Mouse (Mus musculus) megakaryocyte, embryonic 14.5 days (primary cell): Measurements from ENCODE around the gene Sox13. TPM values are rescaled to one million over a fixed set of nuclear protein-coding genes. Genes with fewer than 3 reads are reported as not detected.

ENCODE experiments used
- H3K27me3 ChIP-seq: replicated peaks from 2 replicates; pipeline ENCODE3; 2012; ENCODE audit warnings: inconsistent platforms
- H3K36me3 ChIP-seq: replicated peaks from 2 replicates; pipeline ENCODE3; 2012; ENCODE audit warnings: low read length, inconsistent platforms, mixed read lengths
- H3K4me1 ChIP-seq: 2 replicates; pipeline ENCODE4 v1.6.1; 2012; ENCODE audit warnings: inconsistent platforms
- H3K4me3 ChIP-seq: replicated peaks from 2 replicates; pipeline ENCODE3; 2012; ENCODE audit warnings: moderate library complexity, mild to moderate bottlenecking, inconsistent platforms
- H3K9me3 ChIP-seq: 2 replicates; pipeline ENCODE4 v1.6.1; 2012; ENCODE audit warnings: inconsistent platforms
- FLI1 ChIP-seq: IDR thresholded peaks from 2 replicates; pipeline ENCODE4 v1.6.1; 2012; ENCODE audit warnings: low read length, inconsistent platforms, mixed read lengths
- GATA1 ChIP-seq: IDR thresholded peaks from 3 replicates; pipeline ENCODE4 v1.6.1; 2012; ENCODE audit warnings: mixed read lengths, low read length, inconsistent platforms, borderline replicate concordance
- polyA plus RNA-seq: library from polyadenylated mRNA; stranded (reverse); fragments of >175 nt; gene quantifications from 2 replicates; pipeline ENCODE4 v1.2.3, GENCODE M21; 2012; ENCODE audit warnings: low replicate concordance; ENCODE audit not compliant: insufficient read depth

Sox13 gene
- polyA plus RNA-seq, 1 experiment: 1.3 TPM

DNA sequence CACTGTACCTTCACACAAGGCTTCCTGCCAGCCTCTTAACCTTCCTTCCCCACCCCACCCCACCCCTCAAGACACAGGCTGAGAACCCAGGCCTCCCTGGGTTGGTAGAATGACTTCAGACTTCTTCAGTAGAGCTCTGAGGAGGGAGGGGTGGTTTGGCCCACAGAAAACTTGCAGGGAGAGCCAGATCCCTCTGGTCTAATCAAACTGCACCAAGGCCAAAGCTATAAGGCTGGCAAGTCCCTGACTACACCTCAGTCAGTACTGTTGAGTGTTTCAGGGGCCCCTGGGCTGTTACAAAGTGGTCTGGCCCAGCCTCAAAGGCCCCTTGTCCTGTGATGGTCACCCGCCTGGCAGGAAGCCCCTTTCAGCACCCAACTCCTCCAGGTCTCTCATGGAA, 6.6 kb downstream of the Sox13 start:
- TF ChIP-seq GATA1: no peak
- no peak for TF ChIP-seq FLI1
- Histone ChIP-seq H3K9me3 (no peaks in the 10 kb centered on the region), H3K4me3 (peak overlapping the region; percentile 8), H3K4me1 (peaks cover 8% of the 10 kb centered on the region), H3K36me3 (no peaks in the 10 kb centered on the region), H3K27me3 (peaks cover 95% of the 10 kb centered on the region)

DNA sequence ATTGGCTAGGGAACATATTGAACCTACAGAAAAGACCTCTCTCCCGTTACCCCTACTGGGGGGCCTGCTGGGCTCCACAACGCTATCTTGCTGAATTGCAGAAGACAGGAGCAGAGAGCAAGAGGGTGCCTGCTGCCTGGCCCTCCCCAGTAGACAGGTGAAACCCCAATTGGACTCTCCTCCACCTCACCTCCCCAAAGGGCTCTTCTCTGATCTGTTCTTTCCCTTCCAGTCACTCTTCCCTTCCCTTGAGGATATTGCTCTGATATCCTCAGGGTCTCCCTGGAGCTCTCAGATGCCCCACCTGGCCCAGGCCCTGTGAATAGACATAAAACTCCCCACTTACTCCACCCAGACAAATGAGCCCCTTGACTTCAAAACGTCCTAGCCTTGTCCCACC, 7.1 kb downstream of the Sox13 start:
- no peaks in the 10 kb centered on the region for H3K36me3 ChIP-seq
- H3K4me3 ChIP-seq: no peak overlapping the region
- H3K27me3 ChIP-seq: peaks cover 95% of the 10 kb centered on the region
- no peaks in the 10 kb centered on the region for H3K9me3 ChIP-seq
- peaks cover 7% of the 10 kb centered on the region for H3K4me1 ChIP-seq
- TF ChIP-seq GATA1 (no peak), FLI1 (no peak)

DNA sequence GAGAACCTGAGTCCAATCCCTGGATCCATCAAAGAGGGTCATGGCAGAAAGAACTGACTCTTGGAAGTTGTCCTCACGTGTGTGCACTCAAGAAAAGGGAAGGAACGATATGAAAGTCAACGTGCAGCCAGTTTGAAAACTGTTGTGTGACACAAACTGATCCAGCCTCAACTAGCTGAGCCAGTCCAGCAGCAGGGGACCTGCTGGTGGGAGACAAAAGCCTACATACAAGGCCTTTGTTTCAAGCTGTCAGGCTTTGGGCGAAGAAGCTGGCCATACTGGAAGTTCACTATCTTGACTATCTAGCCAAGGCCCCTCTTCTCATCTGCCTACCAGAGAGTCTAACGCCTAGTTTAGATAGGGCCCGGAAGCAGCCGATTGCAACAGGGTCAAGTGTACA, 7.7 kb downstream of the Sox13 start:
- H3K36me3 ChIP-seq: no peaks in the 10 kb centered on the region
- no peak overlapping the region for H3K4me3 ChIP-seq
- H3K4me1 ChIP-seq: peaks cover 7% of the 10 kb centered on the region
- peaks cover 95% of the 10 kb centered on the region for H3K27me3 ChIP-seq
- TF ChIP-seq GATA1 (no peak), FLI1 (no peak)
- H3K9me3 ChIP-seq: no peaks in the 10 kb centered on the region

DNA sequence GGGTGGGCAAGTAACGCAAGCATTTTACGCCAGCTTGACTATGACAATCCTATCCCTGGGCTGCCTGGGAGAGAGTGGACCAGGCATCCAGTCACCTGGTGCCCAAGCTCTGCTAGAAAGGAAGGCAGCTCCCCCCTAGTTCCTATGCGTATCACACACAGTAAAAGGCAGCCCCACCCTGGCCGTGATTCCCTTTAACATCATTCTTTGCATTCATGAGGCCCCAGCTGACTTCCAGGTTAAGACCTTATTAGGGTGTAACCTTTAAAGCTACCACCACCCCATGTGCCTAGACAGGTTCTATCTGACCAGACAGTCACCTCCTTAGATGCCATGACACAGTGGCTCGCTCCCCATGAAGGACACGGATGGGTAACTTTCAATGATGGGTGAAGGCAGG, 8.7 kb downstream of the Sox13 start:
- no peaks in the 10 kb centered on the region for H3K9me3 ChIP-seq
- no peak overlapping the region for H3K4me3 ChIP-seq
- H3K36me3 ChIP-seq: no peaks in the 10 kb centered on the region
- H3K4me1 ChIP-seq: peaks cover 7% of the 10 kb centered on the region
- TF ChIP-seq FLI1: no peak
- no peak for TF ChIP-seq GATA1
- peaks cover 87% of the 10 kb centered on the region for H3K27me3 ChIP-seq

DNA sequence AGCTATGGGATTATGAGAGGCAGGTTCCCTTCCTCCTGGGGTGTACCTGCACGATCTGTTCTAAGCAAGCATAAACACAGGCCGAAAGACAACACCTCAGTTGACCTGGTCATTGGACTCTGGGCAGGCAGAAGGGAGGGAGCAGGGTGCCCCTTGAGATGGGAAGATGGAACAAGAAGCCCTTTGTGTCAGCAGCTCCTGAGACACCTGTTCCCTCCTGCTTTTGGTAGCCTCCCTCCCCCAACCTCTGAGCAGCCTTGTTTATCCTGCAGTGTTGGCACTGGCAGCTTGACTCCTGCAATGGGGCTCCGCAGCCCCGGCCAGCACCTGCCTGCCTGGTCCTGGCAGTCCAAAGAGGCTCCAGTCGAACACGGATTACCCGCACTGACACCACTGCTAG, 9.1 kb downstream of the Sox13 start:
- Histone ChIP-seq H3K4me3 (no peak overlapping the region), H3K27me3 (peaks cover 87% of the 10 kb centered on the region), H3K36me3 (no peaks in the 10 kb centered on the region), H3K9me3 (no peaks in the 10 kb centered on the region), H3K4me1 (peaks cover 7% of the 10 kb centered on the region)
- TF ChIP-seq GATA1 (no peak), FLI1 (no peak)

DNA sequence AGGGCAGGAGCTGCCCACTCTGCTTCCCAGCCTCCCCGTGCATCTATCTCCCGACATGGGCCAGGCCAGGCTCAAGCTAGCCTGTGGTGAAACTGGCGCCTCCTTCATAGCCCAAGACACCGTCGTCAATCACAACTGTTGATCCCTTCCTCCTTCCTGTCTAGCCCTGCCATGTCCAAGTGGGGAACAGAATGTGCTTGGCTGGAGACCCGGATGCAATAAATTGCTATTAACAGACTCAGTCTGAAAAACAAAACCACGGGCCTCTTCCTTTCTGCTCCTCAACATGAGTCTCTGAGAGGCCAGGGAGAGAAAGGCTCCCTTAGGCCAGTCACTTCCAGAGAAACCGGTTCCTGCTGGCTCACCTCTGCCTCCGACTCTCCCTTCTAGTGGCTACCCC, 11.2 kb downstream of the Sox13 start:
- Histone ChIP-seq H3K9me3 (no peaks in the 10 kb centered on the region), H3K36me3 (no peaks in the 10 kb centered on the region), H3K4me3 (peak overlapping the region; percentile 33), H3K27me3 (peaks cover 79% of the 10 kb centered on the region), H3K4me1 (peaks cover 7% of the 10 kb centered on the region)
- TF ChIP-seq GATA1: no peak
- TF ChIP-seq FLI1: no peak

DNA sequence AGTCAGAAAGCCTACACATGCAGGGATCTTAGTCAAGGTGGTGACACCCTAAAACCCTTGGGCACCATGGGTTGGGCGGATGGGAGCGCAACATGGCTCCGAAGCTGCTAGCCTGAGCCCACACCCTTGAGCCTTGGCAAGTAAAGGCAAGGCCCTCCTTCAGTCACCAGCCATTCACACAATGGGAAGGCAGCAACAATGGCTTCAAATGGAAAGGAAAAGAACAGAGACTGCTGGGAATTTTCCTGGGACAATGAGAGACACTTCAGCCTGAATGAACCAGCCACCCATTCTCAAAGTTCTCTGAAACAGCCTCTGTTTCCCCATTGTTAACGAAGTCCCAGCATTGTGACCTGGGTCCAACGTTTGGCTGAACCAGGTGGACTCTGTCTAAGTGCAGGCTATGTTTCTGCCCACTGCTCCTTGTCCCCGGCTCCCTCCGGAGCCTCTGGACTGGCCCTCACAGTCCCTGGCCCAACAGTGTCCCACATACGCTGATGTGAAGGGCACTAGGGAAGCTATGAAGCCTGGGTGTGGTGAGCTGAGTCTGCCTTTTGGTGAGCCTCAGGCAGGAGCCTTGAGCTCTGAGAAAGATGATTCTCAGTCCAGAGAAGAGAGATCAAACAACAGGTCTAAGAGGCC, 12.6 kb downstream of the Sox13 start:
- no peaks in the 10 kb centered on the region for H3K36me3 ChIP-seq
- H3K9me3 ChIP-seq: no peaks in the 10 kb centered on the region
- peaks cover 7% of the 10 kb centered on the region for H3K4me1 ChIP-seq
- H3K27me3 ChIP-seq: peaks cover 66% of the 10 kb centered on the region
- TF ChIP-seq FLI1 (no peak), GATA1 (no peak)
- no peak overlapping the region for H3K4me3 ChIP-seq

DNA sequence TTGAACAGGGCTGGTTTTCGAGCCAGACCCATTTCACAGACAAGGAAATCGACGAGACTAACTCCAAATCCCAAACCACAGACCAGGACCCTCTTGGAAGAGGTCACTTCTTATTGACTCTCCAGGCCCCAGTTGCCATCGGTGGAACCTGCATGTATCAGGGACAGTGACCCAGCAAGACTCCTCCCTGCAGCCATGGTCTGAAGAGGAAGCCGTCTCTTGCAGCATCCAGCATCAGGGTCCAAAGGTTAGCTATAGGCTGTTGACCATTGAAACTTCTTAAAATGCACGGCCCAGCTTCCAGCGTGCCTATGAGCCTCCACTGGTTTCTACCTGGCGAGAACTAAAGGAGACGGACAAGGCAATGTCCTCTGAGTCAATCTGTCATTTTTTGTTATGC, 14.4 kb downstream of the Sox13 start:
- H3K4me3 ChIP-seq: no peak overlapping the region
- peaks cover 7% of the 10 kb centered on the region for H3K4me1 ChIP-seq
- TF ChIP-seq GATA1 (no peak), FLI1 (no peak)
- no peaks in the 10 kb centered on the region for H3K9me3 ChIP-seq
- no peaks in the 10 kb centered on the region for H3K36me3 ChIP-seq
- H3K27me3 ChIP-seq: peaks cover 53% of the 10 kb centered on the region

DNA sequence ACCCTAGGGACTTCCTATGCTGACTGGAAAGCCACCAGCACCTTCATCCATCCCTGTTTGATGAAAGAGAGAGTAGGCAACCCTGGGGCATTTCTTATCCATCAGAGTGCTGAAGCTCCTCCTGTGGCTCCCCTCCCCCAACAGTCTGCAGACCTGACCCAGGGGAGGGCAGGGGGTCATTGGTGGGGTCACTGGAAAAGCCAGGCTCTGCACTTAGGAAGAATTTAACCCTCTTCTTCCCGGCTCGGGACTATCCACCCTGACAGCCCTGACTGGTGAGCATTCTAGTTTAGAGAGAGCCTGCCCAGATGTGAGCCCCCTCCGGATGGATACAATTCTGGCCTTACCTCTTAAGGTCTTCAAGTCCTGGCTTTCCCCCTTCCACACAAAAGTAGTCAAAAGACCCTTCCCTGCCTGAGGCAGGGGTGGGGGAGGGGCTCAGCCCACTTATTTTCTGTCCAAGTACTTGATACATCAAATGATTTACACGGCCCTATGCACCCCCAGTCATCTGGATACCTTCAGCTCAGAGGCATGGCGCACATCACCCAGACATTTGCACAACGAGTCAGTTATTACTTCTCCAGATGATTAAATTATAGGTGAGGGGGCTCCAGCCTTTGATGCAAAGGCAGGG, 15.2 kb downstream of the Sox13 start:
- TF ChIP-seq FLI1 (no peak), GATA1 (no peak)
- Histone ChIP-seq H3K36me3 (no peaks in the 10 kb centered on the region), H3K9me3 (no peaks in the 10 kb centered on the region), H3K4me3 (no peak overlapping the region), H3K4me1 (peaks cover 7% of the 10 kb centered on the region), H3K27me3 (peaks cover 48% of the 10 kb centered on the region)

DNA sequence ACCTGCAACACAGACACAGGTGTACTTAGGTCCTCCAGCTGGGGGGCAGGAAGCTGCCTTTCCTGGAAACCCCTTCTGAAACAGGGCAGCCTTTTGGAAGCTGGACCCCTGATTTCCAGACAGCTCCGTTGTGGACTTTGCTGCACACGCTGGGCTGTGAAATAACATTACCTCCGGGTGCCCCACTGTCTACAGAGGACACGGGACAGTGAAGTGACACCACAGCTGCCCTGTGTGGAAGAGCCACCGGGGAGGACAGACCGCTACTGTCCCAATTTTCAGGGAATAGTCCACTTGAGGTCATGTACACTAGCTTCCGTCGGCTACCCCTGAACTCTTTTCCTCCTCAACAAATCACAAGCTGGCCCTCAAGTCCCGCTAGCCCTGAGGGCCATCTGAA, 15.9 kb downstream of the Sox13 start:
- peaks cover 44% of the 10 kb centered on the region for H3K27me3 ChIP-seq
- TF ChIP-seq GATA1 (no peak), FLI1 (no peak)
- H3K36me3 ChIP-seq: no peaks in the 10 kb centered on the region
- H3K4me1 ChIP-seq: peaks cover 7% of the 10 kb centered on the region
- no peaks in the 10 kb centered on the region for H3K9me3 ChIP-seq
- H3K4me3 ChIP-seq: no peak overlapping the region
